In genomic region chr12:87146966-87147365, GRCm38 (mm10) we compare ENCODE assay signal across 8 mouse cellular contexts. TPM values are rescaled to one million over a fixed set of nuclear protein-coding genes. Genes with fewer than 3 reads are reported as not detected.
A peak's percentile ranks its signal among the peaks of the same experiment; 100 is the strongest.
DNase-seq lines count a peak whose midpoint lies in the region; ATAC-seq lines count a peak whose summit lies in the region.

TSS of gene Gstz1 (plus strand) at chr12:87147165.

- DNase-seq in adipocyte (ENCODE audit: low spot score) = peak; percentile 93
- DNase-seq in embryo, embryonic 10 days (ENCODE audit: low spot score) = peak; percentile 96
- peak; percentile 82 for DNase-seq in gastrocnemius, postnatal 10 days
- peak; percentile 93 for DNase-seq in induced T-regulatory cell, adult 2 months (ENCODE audit: low read depth)
- peak; percentile 70 to 87 for DNase-seq in left cerebral cortex, adult 9 months (ENCODE audit: low spot score in 2 of 2)
- peak; percentile 90 for DNase-seq in right cerebral cortex, postnatal 14 days
- peak; percentile 79 to 88 for DNase-seq in urinary bladder, postnatal 4 days (ENCODE audit: low spot score in 2 of 2)

- peak; percentile 83 for ATAC-seq in megakaryocyte progenitor cell, adult 5-6 weeks (replicated peaks; ENCODE audit: poor library complexity)

RNA-seq across cellular contexts. Expression of gene Gstz1, which starts in this region (rescaled TPM):
- total RNA-seq in gastrocnemius, postnatal 10 days (2021) = 10 to 100 TPM; 47.1 to 49.6 TPM
- 30.9 and 31.3 TPM in 2 replicates for total RNA-seq in megakaryocyte progenitor cell, adult 5-6 weeks (2015)
- 26.1 and 27.1 TPM in 2 replicates for total RNA-seq in megakaryocyte progenitor cell, adult 5-6 weeks (2017)

Comparison
In these comparisons a context has a peak if more than half of its experiments do, and no peak if none do; other contexts are left out.
1. Peak in every context shown above with its lines: DNase-seq and ATAC-seq.